Mouse (Mus musculus) MEL (cell line): ENCODE results near the gene Syap1. TPM values are rescaled to one million over a fixed set of nuclear protein-coding genes. Genes with fewer than 3 reads are reported as not detected.

ENCODE experiments used
- DNase-seq: peaks from one replicate; pipeline ENCODE4 v3.0.0; 2011; ENCODE audit warnings: low read depth, low spot score
- H3K27ac ChIP-seq: 2 replicates; pipeline ENCODE4 v1.5.1; 2012; ENCODE audit warnings: low read depth, mild to moderate bottlenecking, control low read depth, low read length, moderate library complexity; ENCODE audit not compliant: control insufficient read depth
- H3K27me3 ChIP-seq, 2 experiments: fragments of 150-350 bp in 1 of 2; sonication (generic) in 1 of 2; 2 replicates each; pipeline ENCODE4 v1.6.1; 2012; ENCODE audit warnings: low read length in 2 of 2, mild to moderate bottlenecking in 2 of 2, improper control_type of control experiment in 1 of 2, moderate library complexity in 1 of 2; ENCODE audit not compliant: insufficient read depth in 2 of 2, control insufficient read depth in 1 of 2
- H3K36me3 ChIP-seq, 2 experiments: 2 replicates each; pipeline ENCODE4 v1.6.1; 2012 to 2014; ENCODE audit warnings: low read length in 2 of 2, improper control_type of control experiment in 1 of 2, inconsistent platforms in 1 of 2, mild to moderate bottlenecking in 1 of 2; ENCODE audit not compliant: insufficient read depth in 2 of 2, control insufficient read depth in 1 of 2
- H3K4me1 ChIP-seq, 2 experiments: fragments of 150-350 bp in 1 of 2; sonication (generic) in 1 of 2; 2 replicates each; pipeline ENCODE4 v1.6.1; 2012; ENCODE audit warnings: low read length in 2 of 2, improper control_type of control experiment in 1 of 2, mild to moderate bottlenecking in 1 of 2; ENCODE audit not compliant: insufficient read depth in 2 of 2, control insufficient read depth in 1 of 2
- H3K4me3 ChIP-seq, 2 experiments: fragments of 150-350 bp in 1 of 2; sonication (generic) in 1 of 2; 2 replicates each; pipeline ENCODE4 v1.5.1; 2012; ENCODE audit warnings: low read depth in 2 of 2, low read length in 2 of 2, mild to moderate bottlenecking in 2 of 2, moderate library complexity in 2 of 2, control low read depth in 1 of 2, improper control_type of control experiment in 1 of 2; ENCODE audit not compliant: control insufficient read depth in 1 of 2, insufficient read depth in 1 of 2
- H3K79me2 ChIP-seq: 2 replicates; pipeline ENCODE4 v1.6.1; 2012; ENCODE audit warnings: mild to moderate bottlenecking, low read length, moderate library complexity; ENCODE audit not compliant: control insufficient read depth, poor library complexity, insufficient read depth
- H3K9ac ChIP-seq: 2 replicates; pipeline ENCODE4 v1.6.1; 2012; ENCODE audit warnings: low read depth, mild to moderate bottlenecking, control low read depth, low read length, moderate library complexity; ENCODE audit not compliant: control insufficient read depth, poor library complexity, severe bottlenecking
- H3K9me3 ChIP-seq: fragments of 150-350 bp; sonication (generic); replicated peaks from 2 replicates; pipeline ENCODE4 v1.6.1; 2012; ENCODE audit warnings: mild to moderate bottlenecking, low read length, improper control_type of control experiment, moderate library complexity; ENCODE audit not compliant: insufficient read depth
- BHLHE40 ChIP-seq: IDR thresholded peaks from 2 replicates; pipeline ENCODE4 v1.6.1; 2012; ENCODE audit warnings: low read depth, mild to moderate bottlenecking, inconsistent platforms, low read length, improper control_type of control experiment, borderline replicate concordance
- CHD2 ChIP-seq: IDR thresholded peaks from 2 replicates; pipeline ENCODE4 v1.6.1; 2011; ENCODE audit warnings: low read length, improper control_type of control experiment
- CTCF ChIP-seq, 3 experiments: IDR thresholded peaks in 2 of 3; conservative IDR thresholded peaks in 1 of 3; 2 replicates each; pipeline ENCODE4 v1.5.1; 2011 to 2012; ENCODE audit warnings: low read length in 3 of 3, low read depth in 2 of 3, mild to moderate bottlenecking in 2 of 3, improper control_type of control experiment in 1 of 3, inconsistent platforms in 1 of 3, mixed read lengths in 1 of 3, moderate library complexity in 1 of 3; ENCODE audit not compliant: control insufficient read depth in 1 of 3, insufficient read depth in 1 of 3, poor library complexity in 1 of 3, severe bottlenecking in 1 of 3
- E2F4 ChIP-seq: IDR thresholded peaks from 2 replicates; pipeline ENCODE4 v1.6.1; 2011; ENCODE audit warnings: low read depth, low read length, improper control_type of control experiment, borderline replicate concordance
- EP300 ChIP-seq, 2 experiments: IDR thresholded peaks; 2 replicates each; pipeline ENCODE4 v1.6.1; 2011; ENCODE audit warnings: improper control_type of control experiment in 2 of 2, low read length in 2 of 2, low read depth in 1 of 2, mild to moderate bottlenecking in 1 of 2
- ETS1 ChIP-seq: IDR thresholded peaks from 2 replicates; pipeline ENCODE4 v1.6.1; 2012; ENCODE audit warnings: low read depth, mild to moderate bottlenecking, inconsistent platforms, low read length, improper control_type of control experiment, moderate library complexity
- GABPA ChIP-seq: IDR thresholded peaks from 2 replicates; pipeline ENCODE4 v1.6.1; 2012; ENCODE audit warnings: low read depth, mild to moderate bottlenecking, inconsistent platforms, low read length, improper control_type of control experiment, moderate library complexity
- GATA1 ChIP-seq: IDR thresholded peaks from 2 replicates; pipeline ENCODE4 v1.6.1; 2011; ENCODE audit warnings: low read depth, low read length, improper control_type of control experiment
- HCFC1 ChIP-seq: IDR thresholded peaks from 2 replicates; pipeline ENCODE4 v1.6.1; 2012; ENCODE audit warnings: low read depth, mild to moderate bottlenecking, inconsistent platforms, low read length, improper control_type of control experiment, moderate library complexity
- JUND ChIP-seq: IDR thresholded peaks from 2 replicates; pipeline ENCODE4 v1.6.1; 2011; ENCODE audit warnings: low read depth, mild to moderate bottlenecking, improper control_type of control experiment, low read length
- KAT2A ChIP-seq: conservative IDR thresholded peaks from 2 replicates; pipeline ENCODE4 v1.6.1; 2012; ENCODE audit warnings: low read depth, low read length, improper control_type of control experiment, inconsistent platforms
- MEF2A ChIP-seq: IDR thresholded peaks from 2 replicates; pipeline ENCODE4 v1.6.1; 2014; ENCODE audit warnings: low read depth, mild to moderate bottlenecking, inconsistent platforms, low read length, improper control_type of control experiment; ENCODE audit not compliant: poor library complexity, insufficient replicate concordance, severe bottlenecking; ENCODE audit errors: extremely low read depth
- MXI1 ChIP-seq: IDR thresholded peaks from 2 replicates; pipeline ENCODE4 v1.6.1; 2011; ENCODE audit warnings: mild to moderate bottlenecking, low read depth, low read length, improper control_type of control experiment
- NRF1 ChIP-seq: IDR thresholded peaks from 2 replicates; pipeline ENCODE4 v1.6.1; 2014; ENCODE audit warnings: low read depth, mild to moderate bottlenecking, inconsistent platforms, low read length, improper control_type of control experiment, moderate library complexity; ENCODE audit not compliant: poor library complexity, insufficient read depth, severe bottlenecking
- POLR2A ChIP-seq, 2 experiments: IDR thresholded peaks; 2 replicates each; pipeline ENCODE4 v1.6.1; 2011 to 2012; ENCODE audit warnings: low read length in 2 of 2, mild to moderate bottlenecking in 2 of 2, control low read depth in 1 of 2, improper control_type of control experiment in 1 of 2, low read depth in 1 of 2, moderate library complexity in 1 of 2; ENCODE audit not compliant: control insufficient read depth in 1 of 2, insufficient read depth in 1 of 2, poor library complexity in 1 of 2
- POLR2AphosphoS5 ChIP-seq: IDR thresholded peaks from 2 replicates; pipeline ENCODE4 v1.6.1; 2012; ENCODE audit warnings: low read depth, borderline replicate concordance, mild to moderate bottlenecking, inconsistent platforms, low read length, moderate library complexity, mixed read lengths
- RAD21 ChIP-seq: IDR thresholded peaks from 2 replicates; pipeline ENCODE4 v1.6.1; 2011; ENCODE audit warnings: mild to moderate bottlenecking, low read depth, low read length, improper control_type of control experiment
- RCOR1 ChIP-seq: IDR thresholded peaks from 2 replicates; pipeline ENCODE4 v1.6.1; 2012; ENCODE audit warnings: low read depth, mild to moderate bottlenecking, inconsistent platforms, low read length, improper control_type of control experiment
- SIN3A ChIP-seq: IDR thresholded peaks from 2 replicates; pipeline ENCODE4 v1.6.1; 2012; ENCODE audit warnings: low read length, improper control_type of control experiment, inconsistent platforms
- SMC3 ChIP-seq: IDR thresholded peaks from 2 replicates; pipeline ENCODE4 v1.6.1; 2011; ENCODE audit warnings: low read depth, low read length, improper control_type of control experiment
- TAL1 ChIP-seq: IDR thresholded peaks from 2 replicates; pipeline ENCODE4 v1.6.1; 2012; ENCODE audit warnings: mild to moderate bottlenecking, inconsistent platforms, low read length, moderate library complexity, mixed read lengths
- TBP ChIP-seq: IDR thresholded peaks from 2 replicates; pipeline ENCODE4 v1.8.0; 2011; ENCODE audit warnings: low read depth, low read length, improper control_type of control experiment
- UBTF ChIP-seq: IDR thresholded peaks from 2 replicates; pipeline ENCODE4 v1.6.1; 2012; ENCODE audit warnings: low read depth, mild to moderate bottlenecking, inconsistent platforms, low read length, improper control_type of control experiment, moderate library complexity, borderline replicate concordance; ENCODE audit not compliant: insufficient read depth
- USF2 ChIP-seq, 2 experiments: IDR thresholded peaks; 2 replicates each; pipeline ENCODE4 v1.6.1; 2011 to 2012; ENCODE audit warnings: improper control_type of control experiment in 2 of 2, low read length in 2 of 2, borderline replicate concordance in 1 of 2, inconsistent platforms in 1 of 2, low read depth in 1 of 2, mild to moderate bottlenecking in 1 of 2; ENCODE audit not compliant: insufficient read depth in 1 of 2
- ZC3H11A ChIP-seq: IDR thresholded peaks from 2 replicates; pipeline ENCODE4 v1.6.1; 2012; ENCODE audit warnings: low read depth, mild to moderate bottlenecking, inconsistent platforms, low read length, improper control_type of control experiment
- ZMIZ1 ChIP-seq: IDR thresholded peaks from 2 replicates; pipeline ENCODE4 v1.6.1; 2012; ENCODE audit warnings: low read depth, mild to moderate bottlenecking, inconsistent platforms, low read length, improper control_type of control experiment, moderate library complexity
- ZNF384 ChIP-seq: IDR thresholded peaks from 2 replicates; pipeline ENCODE4 v1.6.1; 2012; ENCODE audit warnings: low read depth, mild to moderate bottlenecking, inconsistent platforms, low read length, improper control_type of control experiment
- polyA plus RNA-seq, 2 experiments: library from polyadenylated mRNA; stranded (reverse) in 1 of 2; unstranded in 1 of 2; fragments of >175 nt in 1 of 2; fragments of >200 nt in 1 of 2; gene quantifications; 2 replicates each; pipeline versions ENCODE4 v1.2.1 to v1.2.4; 2012; ENCODE audit warnings: low replicate concordance in 2 of 2, low read depth in 1 of 2; ENCODE audit not compliant: insufficient read length in 2 of 2, insufficient read depth in 1 of 2, missing spikeins in 1 of 2
- total RNA-seq: library from RNA; depleted of rRNA; stranded (reverse); fragments of 300-350 nt; gene quantifications from 2 replicates; pipeline ENCODE4 v1.2.3, GENCODE M21; 2012

Syap1 gene
- total and polyA plus RNA-seq, 3 experiments, result 15.6 to 19.1 TPM; not detected in 1

GRCm38 (mm10) chrX:162878236-162878635 lies 10.0 kb downstream of the Syap1 start:
- Histone ChIP-seq H3K36me3 (peaks cover 0 to 10% of the 10 kb centered on the region in 2 experiments; a peak in 2 of 4 replicates), H3K4me3 (no peak overlapping the region), H3K9ac (no peak overlapping the region), H3K4me1 (no peaks in the 10 kb centered on the region), H3K27me3 (no peaks in the 10 kb centered on the region), H3K27ac (no peak overlapping the region), H3K9me3 (no peaks in the 10 kb centered on the region), H3K79me2 (no peaks in the 10 kb centered on the region)
- no peak for DNase-seq
- TF ChIP-seq USF2 (IDR thresholded peaks at IDR 0.05; ENCODE audit: borderline replicate concordance in 1 of 2, insufficient read depth in 1 of 2, low read depth in 1 of 2, low read length in 2 of 2), result no peak
- TF ChIP-seq CTCF (IDR thresholded peaks at IDR 0.05 in 2 of 3, conservative IDR thresholded peaks at IDR 0.05 in 1 of 3; ENCODE audit: control insufficient read depth in 1 of 3, insufficient read depth in 1 of 3, low read depth in 2 of 3, low read length in 3 of 3, poor library complexity in 1 of 3, severe bottlenecking in 1 of 3), result no peak
- no peak for TF ChIP-seq MEF2A
- TF ChIP-seq ZMIZ1, result no peak
- no peak for TF ChIP-seq ZNF384
- no peak for TF ChIP-seq POLR2AphosphoS5
- no peak for TF ChIP-seq SIN3A
- TF ChIP-seq TBP, result no peak
- no peak for TF ChIP-seq GATA1
- no peak for TF ChIP-seq BHLHE40
- no peak for TF ChIP-seq ETS1
- TF ChIP-seq TAL1, result no peak
- no peak for TF ChIP-seq RAD21
- TF ChIP-seq KAT2A, result no peak
- TF ChIP-seq NRF1, result no peak
- no peak for TF ChIP-seq ZC3H11A
- TF ChIP-seq UBTF, result no peak
- TF ChIP-seq SMC3, result no peak
- TF ChIP-seq HCFC1, result no peak
- TF ChIP-seq GABPA, result no peak

DNA sequence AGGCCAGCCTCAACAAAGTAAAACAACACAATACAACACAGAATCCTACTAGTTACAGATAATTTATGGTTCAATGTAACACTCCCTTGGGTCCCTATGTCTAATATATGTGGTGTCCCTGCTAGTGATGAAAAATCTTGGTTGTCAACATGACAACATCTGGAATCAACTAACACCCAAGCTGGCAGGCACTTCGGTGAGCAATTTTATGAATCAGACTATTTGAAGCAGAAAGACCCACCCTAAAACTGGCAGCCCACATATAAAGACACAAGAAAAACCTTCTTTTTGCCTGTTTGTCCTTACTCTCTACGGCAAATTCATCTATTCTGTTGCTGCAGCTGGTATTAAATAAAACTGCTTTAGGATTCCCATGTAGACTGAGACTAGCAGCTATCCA lies 14.5 kb downstream of the Syap1 start:
- Histone ChIP-seq H3K36me3 (peaks cover 0 to 19% of the 10 kb centered on the region in 2 experiments; a peak in 2 of 4 replicates), H3K27ac (no peak overlapping the region), H3K4me1 (no peaks in the 10 kb centered on the region; a peak in 1 of 4 replicates), H3K79me2 (no peaks in the 10 kb centered on the region), H3K9ac (no peak overlapping the region), H3K4me3 (no peak overlapping the region), H3K9me3 (no peaks in the 10 kb centered on the region), H3K27me3 (no peaks in the 10 kb centered on the region)
- TF ChIP-seq CHD2, result no peak
- TF ChIP-seq ZMIZ1, result no peak
- TF ChIP-seq E2F4, result no peak
- TF ChIP-seq GATA1, result no peak
- TF ChIP-seq RCOR1, result no peak
- TF ChIP-seq POLR2A (IDR thresholded peaks at IDR 0.05; ENCODE audit: control insufficient read depth in 1 of 2, insufficient read depth in 1 of 2, low read depth in 1 of 2, low read length in 2 of 2, poor library complexity in 1 of 2), result no peak
- no peak for TF ChIP-seq NRF1
- TF ChIP-seq SMC3, result no peak
- no peak for TF ChIP-seq MXI1
- no peak for TF ChIP-seq JUND
- no peak for TF ChIP-seq EP300 (IDR thresholded peaks at IDR 0.05; ENCODE audit: low read depth in 1 of 2, low read length in 2 of 2)
- no peak for TF ChIP-seq UBTF
- no peak for TF ChIP-seq ZC3H11A
- TF ChIP-seq GABPA, result no peak
- DNase-seq, result no peak
